Mouse (Mus musculus): ENCODE data around the gene Vmn1r93.
"Not testable (repeated sequence)": the region's sequence is repeated elsewhere in the genome, so short reads cannot be mapped to it uniquely, and the experiment has no call there.

Vmn1r93 gene

DNA sequence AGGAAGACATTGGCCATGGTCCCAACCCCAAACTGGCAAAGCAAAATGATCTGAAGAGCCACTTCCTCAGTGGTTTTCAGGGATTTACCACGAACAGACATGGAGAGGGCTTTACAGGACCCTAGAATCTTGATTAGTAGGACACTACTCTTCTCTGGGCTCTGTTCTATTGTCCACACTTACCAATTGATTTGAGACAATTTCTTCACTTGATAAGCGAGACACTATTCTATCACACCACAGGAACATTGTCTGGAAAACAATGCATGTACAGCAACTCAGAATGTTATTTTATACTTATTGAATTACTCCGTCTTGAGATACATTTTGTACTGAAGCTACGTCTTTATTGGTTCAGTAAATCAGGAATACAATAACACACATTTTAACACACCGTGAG is at the start of gene Vmn1r93:
Vmn1r93 (minus strand) TSS at position 101 of the 400 bp plus-strand sequence.
- DNase-seq (ENCODE audit: low read depth, low spot score) = not testable (repeated sequence)

GRCm38 (mm10) chr7:20168277-20168676 is 29.4 kb upstream of the Vmn1r93 start, which contains the start of gene Vmn1r94:
Gene Vmn1r94, minus strand, starts transcription at chr7:20168377.
- not testable (repeated sequence) for DNase-seq (ENCODE audit: low read depth, low spot score)

DNA sequence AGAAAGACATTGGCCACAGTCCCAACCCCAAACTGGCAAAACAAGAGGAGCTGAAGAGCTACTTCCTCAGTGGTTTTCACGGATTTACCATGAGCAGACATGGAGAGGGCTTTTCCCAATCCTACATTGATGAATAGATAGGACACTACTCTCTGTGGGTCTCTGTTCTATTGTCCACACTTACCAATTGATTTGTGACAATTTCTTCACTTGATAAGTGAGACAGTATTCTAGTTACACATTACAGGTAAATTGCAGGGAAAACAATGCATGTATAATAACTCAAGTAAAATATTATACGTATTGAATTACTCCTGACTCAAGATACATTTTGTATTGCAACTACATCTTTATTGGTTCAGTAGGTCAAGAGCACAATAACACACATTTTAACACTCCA is 16.4 kb downstream of the Vmn1r93 start, which contains the start of gene Gm16442:
Gm16442 (minus strand) TSS at position 101 of the 400 bp plus-strand sequence.
- not testable (repeated sequence) for DNase-seq (ENCODE audit: low read depth, low spot score)

- not testable (repeated sequence) for DNase-seq (ENCODE audit: low read depth, low spot score)
Observed at GRCm38 (mm10) chr7:20099380-20099779, 39.5 kb downstream of the Vmn1r93 start, which contains the start of gene Vmn1r91. Gene Vmn1r91, plus strand, starts transcription at chr7:20099680.

Data from ZHBTc4 (cell line).